Mouse (Mus musculus) kidney, adult 2 months (tissue): ENCODE data around the gene Klkb1.

Source experiments
- CTCF ChIP-seq: fragments of 200-500 bp; conservative IDR thresholded peaks from 2 replicates; pipeline ENCODE4 v1.5.1; 2011; ENCODE audit warnings: low read depth, mild to moderate bottlenecking, control low read depth, low read length, moderate library complexity, mixed read lengths; ENCODE audit not compliant: insufficient read depth, insufficient read length
- POLR2A ChIP-seq: fragments of 200-500 bp; IDR thresholded peaks from one replicate; pipeline ENCODE4 v1.6.1; 2011; ENCODE audit warnings: low read depth, low read length, control low read depth

DNA sequence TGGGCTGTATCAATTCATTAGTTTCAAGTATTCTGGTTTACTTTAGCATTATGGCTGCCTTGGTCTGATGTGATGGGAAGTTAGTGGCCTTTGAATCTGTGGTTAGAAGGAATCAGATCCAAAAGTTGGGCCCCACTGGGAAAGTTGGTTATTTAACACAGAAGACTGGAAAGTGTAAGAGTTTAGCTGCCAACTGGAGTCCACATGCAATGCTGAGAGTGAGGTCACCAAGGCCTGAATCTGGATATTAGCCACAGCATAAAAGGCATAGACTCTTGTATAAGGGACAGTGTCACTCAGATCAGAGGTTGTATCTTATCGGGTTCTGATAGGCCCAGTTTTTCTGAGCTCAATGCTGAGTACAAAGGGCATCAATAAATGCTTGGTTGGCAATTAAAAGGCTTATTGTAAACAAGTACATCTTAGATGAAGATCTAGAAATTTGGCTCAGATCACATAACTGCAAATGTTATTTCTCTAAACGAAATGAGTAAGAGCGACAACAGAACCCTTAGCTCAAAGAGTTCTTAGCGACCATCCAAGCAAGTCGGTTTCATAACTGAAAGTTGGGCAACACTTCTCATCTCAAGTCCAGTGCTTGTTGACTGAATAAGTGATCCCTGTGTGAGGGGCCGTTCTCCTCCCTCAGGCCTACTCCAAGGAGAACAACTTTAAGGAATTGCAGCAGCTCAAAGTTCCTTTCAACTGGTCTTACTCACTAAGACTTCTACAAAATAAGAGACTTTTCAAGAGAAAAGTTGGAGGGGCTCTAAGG lies 34.7 kb upstream of the Klkb1 start:
- TF ChIP-seq POLR2A, result no peak
- no peak for TF ChIP-seq CTCF
